8 mouse cellular contexts compared by ENCODE assay signal in genomic region chr17:29680174-29680573, GRCm38 (mm10). TPM values are rescaled to one million over a fixed set of nuclear protein-coding genes. Genes with fewer than 3 reads are reported as not detected.
DNase-seq lines count a peak whose midpoint lies in the region; ATAC-seq and TF ChIP-seq lines count a peak whose summit lies in the region.
"Had no signal": no experiment of that assay in that cellular context is flagged by ENCODE, and none has a peak within 500 bp of the region (broad histone marks: within the 10 kb centered on the region; RNA-seq: fewer than 3 reads in every experiment).

No protein-coding gene starts in this region.

- H3K9ac ChIP-seq in lung, postnatal 0 days (replicated peaks; ENCODE audit: low read depth) = no peak overlapping the region
- no peak overlapping the region for H3K9ac ChIP-seq in kidney, embryonic 16.5 days (replicated peaks; ENCODE audit: low read length)
- no peak overlapping the region for H3K9ac ChIP-seq in stomach, embryonic 14.5 days (replicated peaks; ENCODE audit: low read depth, low read length)
- H3K9ac ChIP-seq: neural tube, embryonic 12.5 days had no signal

- H3K9me3 ChIP-seq in lung, postnatal 0 days (ENCODE audit: low read length) = no peaks in the 10 kb centered on the region
- no peaks in the 10 kb centered on the region for H3K9me3 ChIP-seq in kidney, embryonic 16.5 days (ENCODE audit: low read length)
- H3K9me3 ChIP-seq in stomach, embryonic 14.5 days (ENCODE audit: control insufficient read depth, low read depth, low read length) = no peaks in the 10 kb centered on the region
- H3K9me3 ChIP-seq: neural tube, embryonic 12.5 days had no signal

- peak; percentile 72 for ATAC-seq in lung, postnatal 0 days
- ATAC-seq in kidney, embryonic 16.5 days (ENCODE audit: low FRiP score, low TSS enrichment) = peak; percentile 89
- ATAC-seq in stomach, embryonic 14.5 days (ENCODE audit: insufficient number of reproducible peaks, insufficient read depth, low FRiP score, low read depth) = peak; percentile 69; the same call in 1 of the 2 replicates

- TF ChIP-seq CTCF in lung, postnatal 0 days (IDR thresholded peaks at IDR 0.05) = no peak

- peaks cover 60% of the 10 kb centered on the region for H3K36me3 ChIP-seq in lung, postnatal 0 days (ENCODE audit: insufficient read depth, low read length)
- peaks cover 55% of the 10 kb centered on the region for H3K36me3 ChIP-seq in kidney, embryonic 16.5 days (ENCODE audit: insufficient read depth, low read length)
- H3K36me3 ChIP-seq in stomach, embryonic 14.5 days (ENCODE audit: control insufficient read depth, insufficient read depth, low read length) = peaks cover 54% of the 10 kb centered on the region

- DNase-seq in lung, postnatal 0 days (ENCODE audit: low spot score) = peak; percentile 67
- no peak for DNase-seq in lung, postnatal 14 days
- DNase-seq in cerebellum, postnatal 36 days = peak; percentile 97 to 99
- no peak for DNase-seq in urinary bladder, postnatal 25 days (ENCODE audit: low spot score)
- DNase-seq in heart, adult 8-10 months (ENCODE audit: low spot score) = no peak

- 61% methylated on average over 2 of the region's 2 CpGs for WGBS in lung, postnatal 0 days
- WGBS in kidney, embryonic 16.5 days = 73% methylated on average over 2 of the region's 2 CpGs
- WGBS in stomach, embryonic 14.5 days = 42% methylated on average over 2 of the region's 2 CpGs

- no peak overlapping the region for H3K4me2 ChIP-seq in lung, postnatal 0 days (replicated peaks; ENCODE audit: low read depth, low read length)
- H3K4me2 ChIP-seq in kidney, embryonic 16.5 days (replicated peaks; ENCODE audit: low read depth, low read length) = no peak overlapping the region
- H3K4me2 ChIP-seq in stomach, embryonic 14.5 days (replicated peaks; ENCODE audit: low read depth, low read length) = no peak overlapping the region
- H3K4me2 ChIP-seq: neural tube, embryonic 12.5 days had no signal

- no peak overlapping the region for H3K4me3 ChIP-seq in lung, postnatal 0 days (ENCODE audit: low read depth, low read length)
- H3K4me3 ChIP-seq in kidney, embryonic 16.5 days (ENCODE audit: low read length) = no peak overlapping the region
- H3K4me3 ChIP-seq in stomach, embryonic 14.5 days (ENCODE audit: low read depth, low read length) = no peak overlapping the region
- H3K4me3 ChIP-seq: neural tube, embryonic 12.5 days had no signal

- no peaks in the 10 kb centered on the region for H3K4me1 ChIP-seq in lung, postnatal 0 days (ENCODE audit: insufficient read depth, low read depth, low read length)
- 0 out of 2 replicates have a peak, but pooled peaks cover 5% of the 10 kb centered on the region for H3K4me1 ChIP-seq in kidney, embryonic 16.5 days (ENCODE audit: insufficient read depth, low read length)
- H3K4me1 ChIP-seq in stomach, embryonic 14.5 days (ENCODE audit: control insufficient read depth, insufficient read depth, low read length) = peaks cover 4% of the 10 kb centered on the region; the same call in 1 of the 2 replicates

- TF ChIP-seq EP300 in lung, postnatal 0 days (IDR thresholded peaks at IDR 0.05) = no peak

- 0 out of 2 replicates have a peak overlapping the region, but pooled peaks have one; percentile 5 for H3K27ac ChIP-seq in lung, postnatal 0 days (ENCODE audit: low read length)
- H3K27ac ChIP-seq in kidney, embryonic 16.5 days (ENCODE audit: low read length) = peak overlapping the region; percentile 52; the same call in 1 of the 2 replicates
- peak overlapping the region; percentile 44; the same call in 1 of the 2 replicates for H3K27ac ChIP-seq in stomach, embryonic 14.5 days (ENCODE audit: low read length)
- H3K27ac ChIP-seq: neural tube, embryonic 12.5 days had no signal

- no peaks in the 10 kb centered on the region for H3K27me3 ChIP-seq in lung, postnatal 0 days (replicated peaks; ENCODE audit: insufficient read depth, low read length)
- no peaks in the 10 kb centered on the region for H3K27me3 ChIP-seq in kidney, embryonic 16.5 days (ENCODE audit: insufficient read depth, low read length)
- H3K27me3 ChIP-seq in stomach, embryonic 14.5 days (ENCODE audit: control insufficient read depth, insufficient read depth, low read length) = no peaks in the 10 kb centered on the region
- H3K27me3 ChIP-seq: neural tube, embryonic 12.5 days had no signal

RNA-seq across cellular contexts. Expression of gene Cmtr1, which starts 19.8 kb away (rescaled TPM):
- 79.6 and 82.3 TPM in 2 replicates for polyA plus RNA-seq in lung, postnatal 0 days (2015; fragmentation: Nextera tagmentation; extraction: Ambion mirVana)
- 116 and 137 TPM in 2 replicates for polyA plus RNA-seq in kidney, embryonic 16.5 days (2015; fragmentation: Nextera tagmentation; extraction: Ambion mirVana)
- 109 and 117 TPM in 2 replicates for polyA plus RNA-seq in stomach, embryonic 14.5 days (2014; fragmentation: Nextera tagmentation; extraction: Ambion mirVana)
- total RNA-seq in heart, adult 8-10 months (2022) = 10 to 100 TPM; 57.5 to 79.0 (median 65.0) TPM

RNA-seq across cellular contexts. Expression of gene Ccdc167, which starts 36.7 kb away (rescaled TPM):
- 4.1 and 4.9 TPM in 2 replicates for polyA plus RNA-seq in lung, postnatal 0 days (2015; fragmentation: Nextera tagmentation; extraction: Ambion mirVana)
- polyA plus RNA-seq in kidney, embryonic 16.5 days (2015; fragmentation: Nextera tagmentation; extraction: Ambion mirVana) = 12.5 and 13.7 TPM in 2 replicates
- polyA plus RNA-seq in stomach, embryonic 14.5 days (2014; fragmentation: Nextera tagmentation; extraction: Ambion mirVana) = 15.2 and 15.7 TPM in 2 replicates
- total RNA-seq in heart, adult 8-10 months (2022) = 10 to 100 TPM; 12.4 to 14.9 (median 14.1) TPM

Comparison
In these comparisons a context has a peak if more than half of its experiments do, and no peak if none do; other contexts are left out.
1. DNase-seq: peak in lung, postnatal 0 days (single experiment) and cerebellum, postnatal 36 days (2 of 2); none in lung, postnatal 14 days (single experiment), urinary bladder, postnatal 25 days (single experiment) and heart, adult 8-10 months (single experiment).
2. Peak in every context shown above with its lines, with median percentiles within 50 percentile points of each other: ATAC-seq and H3K27ac ChIP-seq.